Mouse (Mus musculus): ENCODE results near the gene Tnfrsf21.

The Tnfrsf21 gene

DNA sequence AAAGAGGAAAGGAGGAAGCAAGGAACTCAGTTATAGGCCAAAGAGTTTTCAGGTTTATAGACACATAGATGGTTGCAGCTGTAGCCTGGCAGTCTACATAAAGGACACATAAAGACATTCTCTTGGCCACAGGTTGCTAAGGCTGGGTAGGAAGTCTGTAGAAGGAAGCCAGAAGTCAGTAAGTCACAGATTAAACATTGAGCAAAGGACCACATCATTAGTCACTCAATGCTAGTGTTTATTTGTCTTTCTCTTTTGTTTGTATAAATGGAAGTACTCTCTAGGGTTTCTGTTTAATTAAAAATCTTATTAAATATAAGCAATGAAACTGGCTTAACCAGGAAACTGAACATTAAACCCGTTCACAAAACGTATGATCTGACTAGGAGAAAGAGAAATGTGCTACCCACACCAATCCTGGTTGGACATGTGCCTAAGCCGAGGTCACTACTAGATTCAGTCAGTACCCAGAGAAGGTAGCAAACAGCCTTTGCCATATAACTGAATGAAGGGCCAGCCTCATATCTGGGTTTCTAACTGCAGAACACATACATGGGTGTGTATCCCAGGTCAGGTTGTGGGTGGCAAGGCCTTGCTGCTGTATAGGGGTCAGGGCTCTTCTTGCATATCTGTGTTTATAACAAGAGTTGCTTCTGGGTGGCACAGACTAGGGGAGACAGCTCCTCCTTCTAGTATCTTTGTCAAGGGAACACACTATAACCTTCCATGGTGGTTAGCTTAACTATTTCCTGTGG is 113.9 kb downstream of the Tnfrsf21 start:
- no peak for DNase-seq (ENCODE audit: low spot score in 2 of 2)

DNA sequence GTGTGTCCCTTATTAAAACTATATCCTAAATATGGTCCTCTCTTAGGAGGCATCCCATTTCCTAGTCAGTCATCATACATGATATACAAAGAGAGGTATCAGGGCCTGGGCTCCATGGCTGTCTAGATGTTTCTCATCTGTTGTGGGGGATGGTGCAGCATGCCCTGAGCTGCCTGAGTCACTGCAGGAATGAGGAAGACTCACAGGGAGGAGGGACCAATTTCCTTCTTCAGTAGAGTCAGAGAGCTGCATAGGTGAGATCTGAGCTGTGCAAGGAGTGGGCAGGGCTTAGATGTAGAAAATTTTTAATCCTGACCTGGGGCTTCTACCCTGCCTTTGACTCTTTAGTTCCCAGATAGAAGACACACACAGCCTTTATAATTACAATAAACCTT is 114.5 kb downstream of the Tnfrsf21 start:
- no peak for DNase-seq (ENCODE audit: low spot score in 2 of 2)

DNA sequence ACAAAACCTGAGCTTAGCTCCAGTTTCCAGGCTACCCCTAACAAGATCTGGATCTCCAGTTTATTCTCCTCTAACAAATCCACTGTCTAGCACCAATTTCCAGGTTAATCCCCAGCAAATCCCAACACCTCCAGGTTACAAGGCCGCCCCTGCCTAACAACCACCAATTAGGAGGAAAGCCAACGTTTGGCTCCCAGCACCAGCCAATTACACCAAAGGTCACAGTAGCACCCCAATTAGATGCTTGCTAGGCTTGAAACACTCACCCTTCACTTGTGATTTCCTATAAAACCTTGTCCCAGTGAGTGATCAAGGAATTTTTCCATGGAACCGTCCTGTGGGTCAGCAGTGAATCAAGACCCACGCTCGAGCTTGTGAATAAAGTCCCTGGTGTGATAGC is 116.1 kb downstream of the Tnfrsf21 start:
- DNase-seq (ENCODE audit: low spot score in 2 of 2) = no peak

DNA sequence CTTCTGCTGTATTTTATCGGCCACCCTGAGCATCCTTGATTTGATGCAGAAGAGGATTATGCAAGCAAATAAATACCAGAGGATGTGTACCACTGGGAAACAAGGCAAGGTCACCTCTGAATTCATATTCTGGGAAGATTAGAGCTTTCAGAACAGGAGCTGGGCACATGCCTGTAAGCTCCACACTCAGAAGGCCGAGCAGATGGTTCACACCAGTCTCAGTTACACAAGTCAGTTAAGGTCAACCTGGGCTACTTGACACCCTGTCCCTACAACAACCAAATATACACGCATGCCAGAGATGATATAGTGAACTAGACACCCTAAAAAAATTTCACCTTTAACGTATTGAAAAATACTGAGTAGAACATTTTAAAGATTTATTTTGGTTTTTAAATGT is 116.8 kb downstream of the Tnfrsf21 start:
- no peak for DNase-seq (ENCODE audit: low spot score in 2 of 2)

DNA sequence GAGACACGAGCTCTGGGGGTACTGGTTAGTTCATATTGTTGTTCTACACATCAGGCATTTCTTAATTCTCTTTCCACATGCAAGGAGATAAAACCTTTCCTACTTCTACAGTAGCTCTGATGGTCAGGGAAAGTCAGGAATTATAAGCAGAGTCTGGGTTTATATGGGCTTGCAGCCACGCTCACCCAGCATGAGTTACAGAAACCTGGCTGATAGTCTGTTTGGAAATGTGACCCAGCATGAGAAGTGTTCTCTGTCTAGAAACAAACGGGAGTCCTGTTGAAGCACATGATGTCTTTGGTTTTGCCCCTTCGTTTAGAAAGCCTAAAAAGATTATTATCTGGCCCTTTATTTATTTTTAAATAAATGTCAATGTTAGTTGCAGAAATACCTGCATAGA is 118.6 kb downstream of the Tnfrsf21 start:
- DNase-seq (ENCODE audit: low spot score in 2 of 2) = no peak

DNA sequence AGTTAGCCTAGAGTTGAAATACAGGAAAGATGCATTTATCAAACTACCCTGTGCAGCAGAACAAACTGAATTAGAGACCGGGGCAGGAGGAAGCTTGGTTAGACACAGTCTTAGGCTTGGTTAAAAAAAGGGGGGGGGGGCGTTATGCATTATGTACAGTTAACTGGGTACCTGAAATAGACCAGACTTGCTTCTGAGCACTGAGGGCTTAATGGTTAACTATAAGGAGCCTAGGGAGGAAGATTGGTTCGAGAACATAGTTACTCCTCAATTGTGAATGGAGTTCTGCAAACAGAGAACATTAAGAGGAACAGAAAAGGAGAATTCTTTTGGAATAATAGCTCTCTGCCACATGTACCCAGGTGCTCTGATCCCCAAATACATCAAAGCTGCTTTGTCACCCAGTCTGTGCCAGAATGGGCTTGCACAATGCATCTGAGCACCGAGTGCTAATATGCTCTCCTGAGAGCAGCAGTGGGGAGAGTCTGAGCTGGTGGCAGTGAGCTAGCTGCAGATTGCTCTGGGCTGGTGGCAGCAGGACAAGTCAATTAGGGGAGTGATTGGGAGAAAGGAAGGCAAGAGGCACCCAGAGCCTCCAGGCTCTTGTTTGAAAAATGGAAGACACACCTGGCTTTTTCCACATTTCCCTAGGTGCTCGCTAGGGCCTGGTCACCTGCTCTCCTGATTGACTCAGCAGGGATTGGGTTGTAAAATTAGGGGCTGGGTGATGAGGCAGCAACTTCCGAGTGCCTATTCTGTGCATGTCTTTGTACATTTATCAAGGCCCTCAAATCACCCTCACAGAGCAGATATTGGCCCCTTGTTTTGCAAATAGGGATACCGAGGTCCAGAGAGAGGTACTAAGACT is 119.3 kb downstream of the Tnfrsf21 start:
- DNase-seq (ENCODE audit: low spot score in 2 of 2) = no peak

DNA sequence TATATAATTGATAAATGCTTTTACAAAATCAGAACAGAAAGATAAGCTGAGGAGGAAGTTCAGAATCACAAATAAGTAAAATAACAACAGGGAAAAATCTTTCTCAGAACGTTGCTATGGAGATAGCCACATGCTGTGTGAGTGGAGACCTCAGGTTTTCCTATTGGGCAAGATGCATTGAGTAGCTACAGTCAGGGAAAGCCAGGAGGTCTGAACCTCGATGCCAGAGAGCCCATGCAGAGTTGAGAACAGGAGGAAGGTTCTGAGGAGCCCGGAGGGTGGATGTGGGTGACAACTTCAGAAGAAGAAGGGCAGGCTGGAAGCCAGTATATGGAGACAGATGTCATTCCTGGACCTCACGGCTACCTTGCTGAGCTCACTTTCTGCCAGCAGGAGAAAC is 120.4 kb downstream of the Tnfrsf21 start:
- DNase-seq (ENCODE audit: low spot score in 2 of 2) = no peak

DNA sequence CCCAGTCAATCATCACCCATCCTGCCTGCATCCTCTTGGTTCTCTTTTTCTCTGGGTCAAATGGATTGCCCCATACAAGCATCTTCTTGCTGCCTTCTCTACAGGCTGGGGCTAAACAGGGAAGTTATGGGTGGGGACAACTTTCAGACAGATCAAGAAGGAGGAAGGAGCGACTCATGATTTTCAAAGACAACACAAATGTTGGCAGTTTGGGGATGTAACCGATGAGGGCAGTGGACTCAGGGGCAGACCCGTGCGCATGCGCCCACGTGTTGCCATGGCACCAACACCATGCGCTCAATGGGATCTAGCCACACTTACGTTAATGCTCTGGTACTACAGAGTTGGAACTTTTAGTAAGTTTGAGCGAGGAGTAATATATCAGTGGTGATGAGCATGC is 121.5 kb downstream of the Tnfrsf21 start:
- DNase-seq (ENCODE audit: low spot score in 2 of 2) = peak in 1 of 2 experiments; percentile 27

DNA sequence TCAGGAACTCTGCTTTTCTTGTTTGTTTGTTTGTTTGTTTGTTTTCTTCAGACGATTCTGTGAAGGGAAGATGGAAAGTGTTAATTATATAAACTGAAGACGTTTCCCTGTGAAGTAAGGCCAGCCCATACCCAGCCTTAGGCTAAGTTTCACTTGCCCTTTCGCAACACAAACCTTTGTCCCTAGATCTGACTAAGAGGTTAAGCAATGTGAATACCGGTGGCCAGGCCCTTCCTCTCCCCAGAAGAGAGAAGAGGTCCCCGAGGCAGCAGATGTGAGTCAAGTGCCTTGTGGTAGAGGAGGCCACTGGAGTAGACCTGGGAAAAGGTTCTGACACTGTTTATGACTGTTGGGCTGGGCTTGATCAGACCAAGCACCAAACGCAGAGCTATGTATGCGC is 122.0 kb downstream of the Tnfrsf21 start:
- DNase-seq (ENCODE audit: low spot score in 2 of 2) = no peak
